Mouse (Mus musculus): ENCODE results near the gene Actr2. TPM values are rescaled to one million over a fixed set of nuclear protein-coding genes. Genes with fewer than 3 reads are reported as not detected.

The Actr2 gene
- polyA plus RNA-seq, 1 experiment = 134 TPM

DNA sequence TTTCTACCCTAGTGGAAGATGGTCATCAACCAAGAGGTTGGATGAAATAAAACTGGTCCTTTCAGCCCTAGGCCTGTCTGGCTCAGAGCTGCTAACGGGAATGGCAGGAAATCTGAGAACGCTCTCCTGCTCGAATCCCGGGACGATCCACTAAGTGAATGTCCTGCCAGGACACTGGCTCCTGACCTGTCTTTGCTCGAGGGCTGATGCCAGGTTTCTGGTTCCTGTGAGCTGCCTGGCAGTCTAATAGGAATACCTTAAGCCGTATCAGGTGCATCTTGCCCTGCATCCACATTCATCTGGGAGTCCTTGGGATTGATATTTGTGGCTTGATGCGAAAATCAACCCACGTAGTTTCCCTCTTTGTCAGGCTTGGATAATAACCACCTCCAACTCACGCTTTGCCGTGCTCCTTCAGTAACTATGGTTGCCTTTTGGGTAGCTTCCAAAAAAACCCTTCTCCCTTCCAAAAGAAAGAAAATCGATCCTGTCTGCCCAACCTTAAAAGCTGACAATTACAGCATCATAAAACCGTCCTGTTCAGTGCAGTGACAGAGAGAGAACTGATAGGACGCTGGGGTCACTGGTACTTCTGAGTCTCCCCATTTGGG lies 78.3 kb downstream of the Actr2 start:
- TF ChIP-seq GATA1 (IDR thresholded peaks at IDR 0.05; ENCODE audit: low read length) = no peak

DNA sequence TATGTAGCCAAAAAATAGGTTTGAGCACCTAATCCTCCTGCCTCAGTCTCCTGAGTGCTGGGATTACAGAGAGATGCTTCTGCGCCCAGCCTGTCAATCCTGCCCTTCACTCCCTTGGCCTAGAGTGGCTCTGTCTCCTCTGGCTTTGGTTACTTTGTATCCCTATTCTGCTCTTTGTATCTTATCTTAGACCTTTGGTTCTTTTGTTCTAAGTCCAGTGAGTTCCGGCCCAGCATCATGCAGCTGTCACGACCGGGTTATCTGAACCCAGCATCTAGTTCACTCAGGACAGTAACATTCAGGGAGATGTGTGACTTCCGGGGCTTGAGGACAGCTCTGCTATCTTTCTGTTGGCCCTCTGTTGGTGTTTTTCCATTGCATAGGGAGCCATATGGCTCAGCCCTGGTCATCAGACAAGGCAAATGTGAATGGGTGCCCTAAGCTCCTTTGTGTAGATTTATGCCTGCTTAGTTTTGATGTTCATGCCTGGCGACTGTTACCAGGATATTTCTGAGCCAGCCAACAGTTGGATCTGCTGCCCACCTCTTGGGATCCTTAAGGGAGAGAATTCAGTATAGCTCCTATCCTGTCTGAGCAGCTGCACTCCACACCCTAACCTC lies 79.1 kb downstream of the Actr2 start:
- TF ChIP-seq GATA1 (IDR thresholded peaks at IDR 0.05; ENCODE audit: low read length) = no peak

DNA sequence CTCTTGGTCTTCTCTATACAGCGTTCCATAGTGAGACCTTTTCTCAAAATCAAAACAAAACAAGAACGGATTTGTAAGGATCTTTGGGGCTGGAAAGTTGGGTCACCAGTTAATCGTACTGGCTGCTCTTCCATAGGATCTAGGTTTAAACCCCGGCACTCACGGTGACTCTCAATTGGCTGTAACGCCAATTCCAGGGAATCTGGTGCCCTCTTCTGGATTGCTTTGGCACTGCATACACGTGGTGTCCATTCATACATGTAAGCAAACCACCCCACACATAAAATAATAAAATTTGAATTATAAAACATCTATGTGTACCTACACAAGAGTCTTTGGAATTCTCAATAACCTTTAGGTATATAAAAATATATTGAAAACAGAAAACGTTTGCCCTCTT lies 81.2 kb downstream of the Actr2 start:
- no peak for TF ChIP-seq GATA1 (IDR thresholded peaks at IDR 0.05; ENCODE audit: low read length)

DNA sequence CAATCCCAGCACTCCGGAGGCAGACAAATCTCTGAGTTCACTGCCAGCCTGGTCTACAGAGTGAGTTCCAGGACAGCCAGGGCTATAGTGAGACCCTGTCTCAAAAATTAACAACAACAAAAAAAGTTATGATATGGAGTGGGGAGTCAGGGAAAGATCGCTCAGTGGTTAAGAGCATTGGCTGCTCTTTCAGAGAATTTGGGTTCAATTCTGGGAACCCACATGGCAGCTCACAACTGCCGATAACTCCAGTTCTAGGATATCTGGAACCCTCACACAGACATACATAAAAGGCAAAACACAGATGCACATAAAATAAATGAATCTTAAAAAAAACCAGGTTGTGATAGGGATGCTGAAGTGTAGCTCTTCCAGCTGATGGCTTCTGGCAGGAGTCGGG lies 83.7 kb downstream of the Actr2 start:
- peak; percentile 14 for TF ChIP-seq GATA1 (IDR thresholded peaks at IDR 0.05; ENCODE audit: low read length)

DNA sequence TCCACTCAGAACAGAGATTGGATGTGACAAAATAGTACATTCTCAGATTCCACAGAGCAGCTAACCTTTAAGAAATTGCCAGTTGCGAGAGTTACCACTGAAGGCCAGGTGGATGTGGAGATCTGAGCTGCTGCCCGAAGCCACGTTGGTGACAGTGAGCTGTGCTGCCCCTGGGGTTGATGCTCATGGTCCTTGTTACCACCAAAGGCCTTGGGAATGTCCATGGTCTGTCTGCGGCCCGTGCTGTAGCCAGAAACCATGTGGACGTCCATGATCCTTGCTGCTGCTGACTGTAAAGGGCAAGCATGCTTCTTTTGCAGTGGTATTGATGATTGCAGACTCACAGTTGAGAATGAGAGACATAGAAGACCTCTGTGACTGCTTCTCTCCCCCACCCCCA lies 84.3 kb downstream of the Actr2 start:
- no peak for TF ChIP-seq GATA1 (IDR thresholded peaks at IDR 0.05; ENCODE audit: low read length)

GRCm38 (mm10) chr11:20027719-20028118 lies 85.0 kb downstream of the Actr2 start:
- no peak for TF ChIP-seq GATA1 (IDR thresholded peaks at IDR 0.05; ENCODE audit: low read length)

DNA sequence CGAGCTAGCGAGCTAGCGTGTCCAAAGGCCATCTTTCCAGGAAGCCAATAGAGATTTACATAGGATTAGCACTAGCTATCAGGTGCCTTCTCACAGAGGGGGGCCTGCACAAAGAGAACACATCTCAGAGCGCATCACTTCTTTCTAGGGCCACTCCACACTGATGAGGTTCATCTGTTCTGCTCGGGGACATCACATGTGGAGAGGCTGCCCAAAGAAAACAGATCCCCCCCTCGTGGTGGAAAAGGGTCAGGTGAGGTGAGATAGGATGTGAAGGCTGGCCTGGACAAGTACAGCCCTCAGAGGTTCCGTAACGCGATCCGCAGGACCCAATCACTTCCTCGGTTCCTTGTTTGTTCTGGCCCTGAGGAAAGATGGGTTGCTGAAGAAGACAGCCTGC lies 86.8 kb downstream of the Actr2 start:
- TF ChIP-seq GATA1 (IDR thresholded peaks at IDR 0.05; ENCODE audit: low read length) = no peak

DNA sequence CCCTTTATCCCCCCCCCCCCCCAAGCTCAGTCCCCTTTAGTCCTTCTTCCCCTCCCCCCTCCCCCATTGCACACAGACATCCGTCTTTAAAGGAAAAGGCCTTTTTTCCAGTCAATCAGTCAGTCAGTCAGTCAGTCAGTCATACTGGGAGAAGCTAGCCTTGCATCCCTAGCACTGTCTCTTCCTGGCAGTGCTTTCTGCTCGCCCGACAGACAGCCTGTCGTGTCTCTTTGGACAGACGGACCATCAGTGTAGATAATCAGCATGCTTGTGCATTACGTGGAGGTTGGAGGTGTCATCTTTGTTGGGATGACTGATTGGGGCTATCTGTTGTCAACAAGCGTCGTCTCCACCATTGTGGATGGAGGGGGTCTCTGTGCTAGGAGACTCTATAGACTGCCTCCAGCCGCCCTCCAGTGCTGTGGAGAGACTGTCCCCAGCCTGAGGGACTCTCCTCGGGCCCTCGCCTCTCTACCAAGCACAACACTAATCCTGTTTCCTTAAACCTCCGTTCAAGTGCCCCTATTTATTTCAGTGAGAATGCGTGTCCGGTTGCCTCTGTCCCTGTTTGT lies 89.7 kb downstream of the Actr2 start:
- TF ChIP-seq GATA1 (IDR thresholded peaks at IDR 0.05; ENCODE audit: low read length) = no peak

DNA sequence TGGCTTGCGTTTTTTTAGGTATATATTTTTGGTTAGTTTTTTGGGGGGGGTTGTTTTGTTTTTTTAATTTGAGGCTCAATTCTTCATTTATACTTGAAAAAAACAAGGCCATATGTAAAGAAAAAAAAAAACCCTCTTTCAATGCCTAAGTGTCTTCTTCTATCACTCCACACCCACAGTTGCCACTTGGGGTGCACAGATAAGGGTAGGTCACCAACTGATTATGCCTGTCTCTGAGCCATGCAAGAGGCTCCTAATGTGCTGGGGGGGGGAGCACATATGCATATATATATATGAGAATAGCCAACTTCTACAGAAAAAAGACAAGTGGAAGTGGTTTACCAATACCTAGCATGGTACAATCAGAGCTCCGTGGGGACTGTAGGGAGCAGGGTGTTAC lies 90.3 kb downstream of the Actr2 start:
- TF ChIP-seq GATA1 (IDR thresholded peaks at IDR 0.05; ENCODE audit: low read length) = no peak

DNA sequence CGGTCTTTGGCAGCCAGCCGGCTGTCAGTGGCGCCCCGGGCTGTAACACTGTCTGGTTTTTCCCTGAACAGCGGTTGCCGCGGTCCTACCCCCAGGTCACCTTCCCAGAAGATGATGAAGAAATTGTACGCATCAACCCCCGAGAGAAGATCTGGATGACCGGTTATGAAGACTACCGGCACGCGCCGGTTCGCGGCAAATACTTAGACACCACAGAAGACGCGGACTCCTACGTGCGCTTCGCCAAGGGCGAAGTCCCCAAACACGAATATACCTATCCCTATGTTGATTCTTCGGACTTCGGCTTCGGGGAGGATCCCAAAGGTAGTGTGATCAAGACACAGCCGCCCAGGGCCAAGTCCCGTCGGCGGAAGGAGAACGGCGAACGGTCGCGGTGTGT lies 92.0 kb downstream of the Actr2 start:
- no peak for TF ChIP-seq GATA1 (IDR thresholded peaks at IDR 0.05; ENCODE audit: low read length)

GRCm38 (mm10) chr11:20018905-20019304 lies 93.8 kb downstream of the Actr2 start:
- no peak for TF ChIP-seq GATA1 (IDR thresholded peaks at IDR 0.05; ENCODE audit: low read length)

DNA sequence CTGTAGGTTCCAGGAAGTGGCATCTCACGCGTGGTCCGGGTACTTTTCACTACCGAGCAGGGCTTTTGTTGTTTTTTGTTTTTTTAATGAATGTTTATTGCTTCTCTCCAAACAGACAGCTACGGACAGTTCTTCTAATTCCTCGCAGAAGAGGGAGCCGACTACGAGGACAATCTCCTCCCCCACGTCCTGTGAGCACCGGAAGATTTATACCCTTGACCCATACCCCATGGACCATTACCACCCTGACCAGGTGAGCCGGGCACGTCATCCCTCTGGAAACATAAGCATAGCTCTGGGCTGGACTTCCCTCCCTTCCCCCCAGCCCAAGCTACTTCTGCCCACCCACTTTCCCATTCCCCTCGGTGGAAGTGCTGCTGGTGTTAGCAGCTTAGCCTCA lies 94.8 kb downstream of the Actr2 start:
- TF ChIP-seq GATA1 (IDR thresholded peaks at IDR 0.05; ENCODE audit: low read length) = no peak

DNA sequence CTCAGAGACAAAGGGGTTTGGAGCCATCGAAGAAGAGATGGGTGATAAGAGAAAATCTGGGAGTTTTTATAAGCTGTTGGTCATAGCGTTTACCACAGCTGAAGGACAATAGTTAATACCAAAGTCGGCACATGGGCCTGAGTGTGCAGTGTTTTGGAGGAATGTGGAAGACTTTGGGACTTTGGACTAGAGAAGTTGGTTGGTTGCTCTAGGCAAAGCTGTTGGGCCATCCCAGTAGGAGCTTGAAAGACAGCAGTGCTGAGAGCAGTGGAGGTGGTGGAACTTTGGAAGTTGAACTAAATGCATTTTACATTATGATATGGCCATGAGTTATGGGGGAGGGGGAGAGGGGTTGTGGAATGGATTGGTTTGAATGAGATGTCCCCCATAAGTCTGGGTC lies 99.3 kb downstream of the Actr2 start:
- TF ChIP-seq GATA1 (IDR thresholded peaks at IDR 0.05; ENCODE audit: low read length) = no peak

Other genes starting within 250 kb of the Actr2 start
- gene Spred2, start 188.5 kb downstream of the Actr2 start, polyA plus RNA-seq (2012) = 74.5 and 77.0 TPM in 2 replicates
- 46.9 and 61.5 TPM in 2 replicates for gene Rab1a, start 88.5 kb upstream of the Actr2 start, polyA plus RNA-seq (2012)
- 18.7 and 21.4 TPM in 2 replicates for gene Cep68, start 136.5 kb upstream of the Actr2 start, polyA plus RNA-seq (2012)
- gene Slc1a4, start 219.8 kb upstream of the Actr2 start, polyA plus RNA-seq (2012) = 3.2 and 3.8 TPM in 2 replicates

Data from G1E-ER4 (cell line).